Mouse (Mus musculus) lung, postnatal 25 days (tissue): ENCODE measurements at regions not wholly inside any gene's neighbourhood (a gene's known extent, or its start where the extent isn't known, plus 50 kb on each side); places are given as distances from the start of the nearest gene placed in this dataset.
"Not testable (repeated sequence)": the region's sequence is repeated elsewhere in the genome, so short reads cannot be mapped to it uniquely, and the experiment has no call there.

Experiments used
- DNase-seq: peaks from one replicate; pipeline ENCODE4 v3.0.0; 2022; ENCODE audit warnings: low spot score

DNA sequence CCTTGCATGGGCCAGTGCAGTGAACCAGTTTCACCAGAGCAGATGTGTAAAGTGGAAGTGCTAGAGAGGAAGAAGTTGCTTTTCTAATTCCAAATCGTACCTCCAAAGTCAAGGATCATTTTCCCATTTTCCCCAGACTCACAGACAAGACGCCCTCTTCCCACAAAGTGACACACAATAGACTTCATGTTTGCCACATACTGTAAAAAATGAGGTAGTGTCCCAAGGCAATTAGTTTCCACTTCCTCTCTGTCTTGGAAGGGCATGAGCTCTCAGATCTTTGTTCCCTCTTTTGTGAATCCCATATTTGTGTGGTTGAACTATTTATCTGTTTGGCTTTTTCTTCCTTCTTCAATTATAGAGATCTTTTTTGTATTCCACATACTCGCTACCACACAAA lies 137.0 kb downstream of the Sptssa start:
- DNase-seq: peak; percentile 13

DNA sequence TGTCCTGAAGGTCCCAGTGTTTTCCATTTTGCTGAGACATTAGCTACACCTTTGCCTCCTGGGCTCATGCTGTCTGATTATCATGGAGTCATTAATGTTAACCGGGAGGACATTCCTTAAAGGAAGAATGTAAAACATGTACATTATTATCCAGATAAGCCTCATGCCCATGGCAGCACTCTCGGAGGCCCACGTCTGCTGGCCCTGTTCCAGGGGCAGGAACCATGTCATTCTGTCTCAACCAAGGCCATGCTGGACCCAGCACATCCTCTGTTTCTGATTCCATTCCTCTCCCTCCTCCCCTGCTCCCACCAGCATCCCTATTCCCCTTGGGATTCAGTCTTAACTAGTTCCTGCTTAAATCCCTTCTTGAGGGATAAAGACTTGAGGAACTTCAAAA lies 139.1 kb downstream of the Sptssa start:
- no peak for DNase-seq

DNA sequence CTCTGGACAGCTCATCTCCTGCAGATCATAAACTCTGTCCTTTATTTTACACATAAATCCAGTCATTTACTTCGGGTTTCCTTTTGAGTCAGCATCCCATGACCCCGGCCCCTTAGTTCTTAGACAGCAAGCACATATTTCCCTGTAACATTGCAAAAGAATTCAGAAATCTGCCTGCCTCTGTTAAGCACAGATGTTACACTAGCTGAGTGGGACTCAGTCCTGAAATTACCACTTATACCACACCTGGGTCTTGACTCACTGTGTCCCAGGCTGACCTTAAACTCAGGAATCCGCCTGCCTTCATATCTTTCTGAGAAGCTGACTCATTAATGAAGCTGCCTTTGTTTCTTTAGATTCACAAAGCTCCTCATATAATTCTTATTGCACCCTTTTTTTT lies 139.9 kb downstream of the Sptssa start:
- no peak for DNase-seq

DNA sequence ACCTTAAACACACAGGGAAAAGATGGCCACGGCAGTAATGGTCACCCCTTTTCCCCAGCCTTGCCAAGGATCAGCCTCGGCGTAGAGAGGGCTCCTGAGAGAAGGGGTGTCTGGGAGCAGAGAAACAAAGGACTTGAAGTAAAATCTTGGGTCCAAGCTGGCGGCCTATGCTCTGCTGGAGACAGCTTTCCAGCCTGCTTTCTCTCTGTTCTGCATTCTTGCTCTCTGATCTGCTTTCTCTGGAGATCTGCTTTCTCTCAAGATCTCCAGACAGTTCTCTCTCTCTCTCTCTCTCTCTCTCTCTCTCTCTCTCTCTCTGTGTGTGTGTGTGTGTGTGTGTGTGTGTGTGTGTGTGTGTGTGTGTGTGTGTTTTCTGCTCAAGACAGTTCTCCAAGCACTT lies 140.3 kb downstream of the Sptssa start:
- not testable (repeated sequence) for DNase-seq

DNA sequence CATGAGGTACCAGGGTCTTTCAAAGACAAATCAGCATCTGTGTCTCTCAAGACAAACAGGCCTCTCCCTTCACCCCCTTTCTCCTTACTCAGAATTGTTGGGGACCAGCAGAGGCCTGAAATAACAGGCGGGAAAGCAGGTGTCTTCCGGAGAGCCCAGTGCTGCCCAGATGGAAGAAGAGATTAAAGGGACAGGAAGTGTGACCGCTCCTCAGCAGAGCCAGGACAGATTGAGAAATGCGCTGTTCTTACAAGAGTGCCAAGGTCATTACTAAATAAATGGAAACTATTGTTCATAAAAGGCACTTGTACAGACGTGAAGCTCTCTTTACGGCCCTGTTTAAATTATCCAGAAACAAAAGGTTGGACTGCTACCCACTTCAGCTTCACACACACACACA lies 146.5 kb downstream of the Sptssa start:
- no peak for DNase-seq

DNA sequence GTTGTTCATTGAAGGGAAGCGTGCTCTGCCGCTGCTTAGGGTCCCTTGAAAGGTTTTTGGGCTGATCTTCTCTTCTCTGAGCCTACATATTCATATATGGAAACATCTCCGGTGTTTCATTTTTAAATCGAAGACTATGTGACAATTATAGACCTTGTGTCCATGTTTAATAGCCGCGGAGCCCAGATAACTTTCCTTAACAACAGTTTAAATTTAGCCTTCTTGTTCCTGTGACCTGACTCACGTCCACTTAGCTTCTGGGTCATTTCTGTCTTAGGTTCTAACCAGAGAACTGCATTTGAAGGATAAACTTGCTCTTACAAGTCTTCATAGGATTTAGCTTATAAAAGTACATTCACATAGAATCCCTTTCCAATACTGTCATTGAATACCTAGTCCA lies 153.6 kb downstream of the Sptssa start:
- DNase-seq: no peak

DNA sequence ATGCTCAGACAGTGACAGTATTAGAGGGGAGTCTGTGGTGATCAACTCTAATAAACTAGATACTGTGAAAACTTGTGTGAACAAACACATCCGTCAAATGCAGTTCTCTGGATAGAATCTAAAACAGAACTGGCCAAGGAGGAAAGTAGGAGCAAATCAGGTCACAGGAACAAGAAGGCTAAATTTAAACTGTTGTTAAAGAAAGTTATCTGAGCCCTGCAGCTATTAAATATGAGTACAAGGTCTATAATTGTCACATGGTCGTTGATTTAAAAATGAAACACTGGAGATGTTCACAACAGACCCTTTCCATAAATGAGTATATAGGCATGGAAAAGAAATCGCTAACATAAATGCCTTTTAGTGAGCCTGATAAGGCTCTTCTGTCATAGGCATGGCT lies 156.4 kb downstream of the Sptssa start:
- DNase-seq: no peak

DNA sequence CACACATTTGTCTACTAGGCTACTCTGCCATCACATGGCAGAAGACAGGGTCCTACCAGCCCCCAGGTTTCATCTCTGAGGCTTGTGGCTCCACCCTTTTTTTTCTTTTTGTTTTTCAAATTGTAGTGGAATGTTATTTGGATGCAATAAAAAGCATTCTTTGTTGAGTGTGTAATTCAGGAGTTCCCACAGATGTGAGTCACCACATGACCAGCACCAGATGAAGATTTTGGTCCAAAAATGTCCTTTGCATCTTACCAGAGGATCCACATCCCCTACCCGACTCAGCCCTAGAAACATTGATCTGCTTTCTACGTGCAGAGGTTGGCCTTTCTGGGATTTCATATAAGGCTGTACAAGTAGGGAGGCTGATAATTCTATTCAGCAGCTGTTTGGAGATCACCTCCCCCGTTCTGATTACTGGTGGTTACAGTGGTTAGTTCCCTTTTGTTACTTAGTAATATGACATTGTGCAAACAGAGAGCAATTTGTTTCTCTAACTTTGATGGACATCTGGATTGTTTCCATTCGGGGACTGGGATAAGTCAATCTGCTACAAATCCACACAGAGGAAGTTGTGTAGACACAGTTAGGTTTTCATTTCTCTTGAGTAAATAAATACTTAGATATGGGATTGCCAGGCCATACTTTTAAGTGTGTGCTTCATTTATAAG lies 160.5 kb downstream of the Sptssa start:
- DNase-seq: no peak

DNA sequence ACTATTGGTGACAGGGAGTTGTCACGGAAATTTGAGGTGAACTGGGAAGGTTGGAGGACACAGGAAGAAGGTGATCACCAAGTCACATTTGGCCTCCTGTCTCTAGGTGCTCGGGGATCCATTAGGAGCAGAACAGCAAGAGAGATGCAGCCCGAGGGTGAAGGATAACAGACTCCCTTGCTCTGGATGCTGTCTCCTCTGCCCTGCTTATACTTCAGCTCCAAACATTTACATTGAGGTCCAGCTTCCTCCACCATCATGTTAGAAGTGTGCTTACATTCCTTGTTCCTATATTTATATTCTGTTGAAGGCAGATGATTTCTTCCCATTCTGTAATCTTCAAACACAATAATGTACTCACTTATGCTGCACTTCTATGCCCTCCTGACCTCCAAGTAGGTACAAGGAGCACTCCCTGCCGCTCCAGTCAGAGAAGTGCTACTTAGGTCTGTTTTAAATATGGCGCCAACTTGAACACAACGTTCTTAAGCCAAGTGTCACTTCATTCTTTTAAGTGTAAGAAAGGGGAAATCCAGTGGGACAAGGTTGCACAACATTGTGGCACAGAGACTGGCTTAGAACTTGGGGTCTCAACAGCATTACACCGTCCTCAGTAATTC lies 161.5 kb downstream of the Sptssa start:
- DNase-seq: peak; percentile 68

DNA sequence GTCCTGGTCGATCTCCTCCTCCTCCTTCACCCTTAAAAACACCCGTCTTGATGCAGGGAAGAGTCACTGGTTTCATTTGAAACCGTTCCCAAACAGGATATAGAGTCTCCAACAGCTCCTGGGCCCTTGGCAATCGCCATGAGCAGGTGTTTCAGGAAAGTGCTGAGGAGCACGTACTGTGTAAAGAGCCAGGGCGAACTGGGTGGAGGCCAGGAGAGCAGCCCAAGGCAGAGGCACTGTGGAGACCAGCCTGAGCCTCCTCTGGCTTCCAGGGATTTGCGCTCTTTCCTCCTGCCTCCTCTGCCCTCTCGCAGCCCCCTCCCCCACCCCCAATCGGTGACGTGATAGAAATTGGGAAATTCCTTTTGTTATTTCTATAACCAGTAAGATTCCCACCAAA lies 163.6 kb downstream of the Sptssa start:
- peak; percentile 22 for DNase-seq

DNA sequence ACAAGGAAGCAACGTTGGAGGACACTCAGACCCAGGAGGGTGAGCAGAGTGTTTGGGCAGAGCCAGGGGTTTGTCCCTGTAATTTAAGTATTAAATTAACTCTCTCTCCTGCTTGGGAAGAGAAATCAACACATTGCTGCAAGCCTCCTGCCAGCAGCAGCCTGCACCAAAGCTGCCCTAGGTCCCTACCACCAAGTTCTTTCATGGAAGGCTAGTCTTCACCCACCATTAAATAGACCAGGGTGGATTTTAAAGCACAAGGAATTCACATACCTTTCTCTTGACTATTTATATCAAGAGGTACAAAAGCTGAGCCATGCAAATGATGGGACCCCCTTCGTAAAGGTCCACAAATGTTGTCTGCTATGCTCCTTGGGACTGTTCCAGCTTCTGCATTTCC lies 165.9 kb downstream of the Sptssa start:
- no peak for DNase-seq

DNA sequence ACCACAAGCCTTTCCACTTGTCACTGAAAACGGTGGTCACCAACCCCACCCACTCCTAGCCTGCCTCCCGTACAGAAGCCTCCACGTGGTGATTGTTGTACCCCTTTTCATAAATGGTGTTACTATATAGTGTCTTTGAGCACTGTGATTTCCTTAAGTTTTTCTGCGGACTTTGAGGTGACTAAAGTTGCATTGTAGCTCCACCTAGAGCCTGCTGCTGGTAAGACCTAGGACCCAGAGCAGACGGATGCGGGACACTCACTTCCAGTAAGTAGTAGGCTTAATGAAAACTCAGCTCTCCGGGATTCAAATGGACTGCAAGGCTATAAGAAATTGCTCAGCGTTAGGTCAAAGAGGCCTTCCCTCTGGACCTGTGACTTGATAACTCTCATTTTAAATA lies 166.7 kb downstream of the Sptssa start:
- DNase-seq: peak; percentile 64

DNA sequence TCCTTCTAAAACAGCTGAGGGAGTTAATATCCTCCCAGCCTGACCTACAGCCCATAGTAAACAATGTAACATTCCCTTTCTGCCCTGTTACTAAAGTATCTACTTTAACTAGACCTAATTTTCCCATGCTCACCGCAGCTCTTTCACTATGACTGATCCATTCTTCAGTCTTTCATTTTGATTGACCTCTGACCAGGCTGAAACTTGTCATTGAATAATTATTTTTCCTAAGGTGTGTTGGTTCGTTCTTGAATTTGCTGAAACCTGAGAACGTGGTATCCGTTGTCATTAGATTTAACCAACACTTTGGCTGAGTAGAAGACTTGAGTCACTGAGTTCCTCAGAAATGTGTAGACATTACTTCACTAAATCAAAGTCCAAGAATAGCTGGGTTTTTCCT lies 168.7 kb downstream of the Sptssa start:
- no peak for DNase-seq

DNA sequence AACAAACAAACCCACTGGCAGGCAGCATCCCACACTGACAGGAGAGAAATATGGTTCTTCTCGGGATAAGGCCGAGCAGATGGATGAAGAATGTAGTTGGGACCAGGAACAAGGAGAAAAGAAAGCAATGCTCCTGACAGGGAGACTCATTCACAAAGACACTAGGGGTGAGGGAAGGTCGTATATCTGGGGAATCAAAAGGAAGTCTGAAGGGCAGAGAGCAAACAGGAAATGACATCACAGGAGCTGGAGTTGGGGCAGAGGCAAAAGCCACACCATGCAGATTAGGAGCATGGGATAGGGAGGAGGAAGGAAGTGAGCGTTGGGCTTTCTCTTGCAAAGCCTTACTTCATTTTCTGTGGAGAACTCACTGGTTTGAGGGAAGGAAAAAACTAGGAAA lies 174.4 kb downstream of the Sptssa start:
- DNase-seq: no peak

DNA sequence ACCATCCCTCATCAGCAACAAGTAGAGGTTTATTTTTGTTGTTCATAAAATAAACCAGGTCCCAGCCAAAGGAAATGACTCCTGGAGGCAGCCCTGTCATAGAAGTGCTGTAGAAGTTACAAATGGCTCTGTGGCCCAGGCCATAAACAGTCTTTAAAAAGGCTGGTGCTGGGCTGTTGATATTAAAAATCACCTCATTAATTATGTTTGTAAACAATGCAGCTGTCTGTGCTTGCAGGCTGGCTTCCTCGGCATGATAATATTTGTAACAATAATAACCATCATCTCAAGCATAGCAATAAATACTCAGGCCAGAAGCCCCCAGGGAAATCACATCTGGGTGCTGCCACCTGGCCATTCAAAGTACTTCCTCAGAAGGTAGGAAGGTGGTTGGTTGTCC lies 176.5 kb downstream of the Sptssa start:
- DNase-seq: no peak

DNA sequence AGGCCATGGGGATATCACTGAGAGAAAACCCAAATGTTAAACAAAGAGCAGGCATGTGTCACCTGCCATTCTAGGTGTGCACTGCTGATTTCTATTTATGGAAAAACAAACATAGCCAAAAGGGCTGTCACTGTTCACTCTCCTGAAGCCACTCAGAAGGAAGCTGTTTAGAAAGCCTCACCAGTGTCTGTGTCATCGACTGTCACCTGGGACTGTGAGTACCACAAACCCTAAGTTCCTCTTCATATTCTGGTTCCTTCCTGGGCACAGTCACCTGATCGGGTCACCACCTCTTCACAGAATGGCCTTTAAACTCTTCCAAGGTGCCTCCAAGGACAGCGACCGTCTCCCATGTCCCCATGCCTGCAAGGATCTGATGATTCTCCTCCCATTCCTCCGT lies 183.5 kb downstream of the Sptssa start:
- DNase-seq: no peak

DNA sequence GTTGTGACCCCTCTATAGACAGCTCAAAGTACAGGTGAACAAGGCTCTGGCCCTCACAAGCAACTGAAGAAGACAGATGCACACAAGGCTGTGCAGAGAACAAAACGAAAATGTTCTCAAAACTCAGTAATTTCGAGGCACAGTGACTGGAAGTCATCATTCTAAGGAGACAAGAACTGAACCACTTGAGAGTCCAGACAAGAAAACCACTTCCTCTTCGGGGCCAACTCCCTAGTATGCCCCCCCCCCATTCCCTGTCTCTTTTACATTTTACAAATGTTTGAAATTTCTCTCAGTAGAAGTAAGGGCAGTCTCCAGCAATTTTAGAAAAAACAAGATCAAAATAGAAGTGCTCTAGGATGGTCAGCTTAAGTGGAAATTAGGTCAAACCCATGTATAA lies 184.0 kb downstream of the Sptssa start:
- no peak for DNase-seq

DNA sequence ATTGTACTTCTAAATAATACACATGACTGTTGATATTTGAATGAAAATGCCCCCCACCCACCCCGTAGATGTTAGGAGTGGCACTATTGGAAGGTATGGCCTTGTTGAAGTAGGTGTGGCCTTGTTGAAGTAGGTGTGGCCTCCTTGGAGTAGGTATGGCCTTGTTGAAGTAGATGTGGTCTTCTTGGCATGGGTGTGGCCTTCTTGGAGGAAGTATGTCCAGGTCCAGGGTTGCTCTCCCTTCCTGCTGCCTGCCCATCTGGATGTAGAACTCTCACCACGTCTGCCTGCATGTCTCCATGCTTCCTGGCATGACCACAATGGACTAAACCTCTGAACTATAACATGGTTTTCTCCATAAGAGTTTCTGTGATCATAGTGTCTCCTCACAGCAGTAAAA lies 188.7 kb downstream of the Sptssa start:
- no peak for DNase-seq

DNA sequence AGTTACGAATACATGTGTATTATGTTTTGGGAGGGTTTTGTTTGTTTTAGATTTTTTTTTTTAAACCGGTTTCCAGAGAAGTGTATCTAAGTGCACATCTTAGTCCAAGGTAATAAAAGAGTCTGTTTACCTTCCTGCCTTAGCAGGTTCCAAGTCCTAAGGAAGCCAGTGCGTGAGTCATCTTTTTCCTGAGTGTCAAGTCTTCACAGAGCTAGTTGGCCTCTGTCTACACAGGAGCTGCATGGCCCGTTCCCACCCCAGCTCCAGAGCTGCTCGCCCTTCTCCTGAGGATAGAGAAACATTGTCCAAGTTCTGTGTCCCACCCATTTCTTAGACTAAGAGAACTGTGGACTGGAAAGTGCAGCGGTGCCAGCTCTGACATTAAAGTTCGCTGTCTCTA lies 192.6 kb downstream of the Sptssa start:
- no peak for DNase-seq

DNA sequence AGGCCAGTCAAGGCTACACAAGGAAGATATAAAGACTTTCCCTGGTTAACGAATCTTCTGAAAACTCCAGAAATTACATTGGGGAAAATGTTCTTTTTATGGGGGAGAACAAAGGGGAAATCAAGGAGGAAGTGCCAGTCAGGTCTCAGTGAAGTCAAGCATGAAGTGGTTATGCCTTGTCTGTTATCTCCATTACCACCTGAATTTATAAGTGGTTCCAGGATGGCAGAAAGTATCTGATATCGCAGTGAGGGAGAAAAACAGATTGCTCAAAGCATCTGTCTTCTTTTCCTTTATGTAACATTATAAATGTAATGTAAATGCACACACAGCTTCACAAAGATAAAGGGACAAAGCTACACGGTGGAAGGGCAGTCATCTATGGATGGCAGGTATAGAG lies 195.0 kb downstream of the Sptssa start:
- no peak for DNase-seq

DNA sequence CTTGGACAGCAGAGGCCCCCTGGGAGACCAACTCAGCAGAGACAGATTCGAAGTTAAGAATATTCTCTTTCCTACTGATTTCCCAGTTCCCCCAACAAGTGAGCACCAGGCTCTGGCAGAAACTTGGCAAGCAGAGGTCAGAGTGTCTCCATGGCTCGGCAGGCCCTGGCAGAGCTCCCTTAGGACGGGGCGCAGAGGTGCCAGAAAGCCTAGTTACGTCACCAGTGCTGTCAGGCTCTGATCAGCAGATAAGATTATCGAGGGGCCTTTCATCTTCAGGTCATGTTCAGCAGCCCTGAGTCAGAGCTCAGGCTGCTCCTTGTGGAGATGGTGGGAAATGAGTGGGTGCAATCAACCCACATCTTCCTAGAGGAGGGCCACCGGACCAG lies 196.2 kb downstream of the Sptssa start:
- DNase-seq: peak; percentile 12

DNA sequence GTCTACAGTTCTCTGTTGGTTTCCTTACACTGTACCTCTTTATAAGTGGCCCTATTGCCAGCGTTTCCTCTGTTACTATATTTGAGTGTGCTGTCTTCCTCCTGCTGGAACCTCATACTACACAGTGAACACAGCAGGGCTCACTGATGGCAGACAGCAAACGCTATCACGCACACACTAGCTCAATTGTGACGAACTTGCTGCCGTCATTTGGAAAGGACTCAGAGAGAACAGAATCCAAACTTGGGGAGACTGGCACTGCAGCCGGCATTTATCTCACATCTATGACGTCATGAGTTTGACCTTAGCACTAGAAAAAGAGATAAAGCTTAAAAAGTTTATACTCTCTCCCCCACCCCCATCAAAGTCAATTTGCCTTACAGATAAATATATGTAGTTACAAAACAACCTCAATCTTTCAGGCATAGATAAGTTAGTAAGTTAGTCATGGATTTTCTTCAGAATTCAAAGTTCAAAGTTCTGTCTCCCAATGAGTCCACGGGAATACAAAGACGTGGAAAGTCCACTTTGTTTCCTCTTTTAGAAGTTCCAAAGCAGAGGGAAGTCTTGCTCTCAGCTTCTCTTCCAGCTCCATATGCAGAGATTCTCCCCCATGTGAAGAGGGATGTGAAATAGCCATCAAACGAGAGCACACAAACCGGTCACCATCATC lies 196.8 kb downstream of the Sptssa start:
- DNase-seq: no peak

DNA sequence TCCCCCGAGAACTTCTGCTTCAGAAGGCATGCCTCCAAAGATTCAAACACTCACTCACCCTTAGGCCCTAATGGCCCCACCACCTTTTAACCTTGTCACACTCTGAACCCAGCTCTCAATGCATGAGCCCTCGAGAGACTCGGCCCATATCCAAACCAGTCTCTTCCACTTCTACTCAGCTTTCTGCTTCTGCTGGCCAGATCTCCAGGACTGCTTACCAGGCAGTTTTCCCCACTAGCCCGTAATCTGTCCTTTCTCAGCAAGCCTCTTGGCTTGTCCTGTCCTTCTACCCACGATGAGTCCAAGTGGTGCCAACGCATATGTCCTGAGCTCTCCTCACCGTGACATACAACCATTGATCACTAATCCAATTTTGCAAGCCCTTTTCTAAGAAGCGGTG lies 199.6 kb downstream of the Sptssa start:
- no peak for DNase-seq

DNA sequence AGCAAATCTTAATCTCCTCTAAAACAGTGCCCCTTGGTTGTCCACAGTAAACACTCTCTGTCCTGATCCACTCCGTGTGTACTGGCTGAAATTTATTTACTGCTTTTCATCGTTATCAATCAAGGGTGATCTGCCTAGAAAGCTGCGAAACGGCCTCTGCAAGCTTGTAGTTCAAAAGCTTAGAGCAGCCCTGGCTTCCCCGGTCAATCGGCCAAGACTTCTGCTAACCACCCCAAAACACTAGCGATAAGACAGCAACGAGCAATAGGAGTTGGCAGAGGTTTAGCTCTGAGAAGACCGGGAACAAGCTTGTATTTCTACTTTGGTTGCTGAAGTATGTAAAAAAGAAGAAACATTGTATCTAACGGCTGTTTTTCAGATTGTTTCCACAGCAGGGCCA lies 201.8 kb downstream of the Sptssa start:
- DNase-seq: no peak
